Mouse (Mus musculus) brain, embryonic 14.5 days (tissue): ENCODE data around the gene Dusp28. TPM values are rescaled to one million over a fixed set of nuclear protein-coding genes. Genes with fewer than 3 reads are reported as not detected.
A peak's percentile ranks its signal among the peaks of the same experiment; 100 is the strongest.

ENCODE experiments used
- DNase-seq: peaks from one replicate; pipeline ENCODE4 v3.0.0-alpha.2; 2011; ENCODE audit warnings: low read depth
- CTCF ChIP-seq: fragments of 200-500 bp; IDR thresholded peaks from 2 replicates; pipeline ENCODE4 v1.5.1; 2012; ENCODE audit warnings: inconsistent platforms, mild to moderate bottlenecking, moderate library complexity, borderline replicate concordance; ENCODE audit not compliant: insufficient read depth, insufficient read length; ENCODE audit errors: extremely low read depth
- POLR2A ChIP-seq: fragments of 200-500 bp; IDR thresholded peaks from 2 replicates; pipeline ENCODE4 v1.6.1; 2012; ENCODE audit warnings: mild to moderate bottlenecking, inconsistent platforms, borderline replicate concordance; ENCODE audit not compliant: poor library complexity, insufficient read depth, insufficient read length, severe bottlenecking; ENCODE audit errors: extremely low read depth
- polyA plus RNA-seq: library from polyadenylated mRNA; depleted of rRNA; stranded (reverse); fragments of >200 nt; gene quantifications from 2 replicates; pipeline ENCODE4 v1.2.3, GENCODE M21; 2012

Dusp28 gene
- polyA plus RNA-seq, 1 experiment, result 18.6 TPM

GRCm38 (mm10) chr1:92908664-92909063, 1.9 kb downstream of the Dusp28 start:
- no peak for TF ChIP-seq POLR2A
- no peak for TF ChIP-seq CTCF
- no peak for DNase-seq

GRCm38 (mm10) chr1:92909068-92909467, 2.3 kb downstream of the Dusp28 start:
- DNase-seq, result peak; percentile 53

GRCm38 (mm10) chr1:92910239-92910885, 3.6 kb downstream of the Dusp28 start, which contains the start of gene Rnpepl1:
TSS of gene Rnpepl1 (plus strand) at chr1:92910783.
- DNase-seq, result peak; percentile 85
- TF ChIP-seq POLR2A (peak; percentile 70), CTCF (peak; percentile 69)

More at GRCm38 (mm10) chr1:92909068-92909467, 2.3 kb downstream of the Dusp28 start:
- TF ChIP-seq POLR2A, result no peak
- peak; percentile 52; the same call in 1 of the 2 replicates for TF ChIP-seq CTCF

- TF ChIP-seq POLR2A (no peak), CTCF (no peak)
- peak; percentile 76 for DNase-seq
Observed at GRCm38 (mm10) chr1:92910925-92911720, 4.3 kb downstream of the Dusp28 start.

- TF ChIP-seq CTCF (no peak), POLR2A (no peak)
- DNase-seq, result peak; percentile 30
Observed at GRCm38 (mm10) chr1:92911721-92912138, 4.9 kb downstream of the Dusp28 start.

GRCm38 (mm10) chr1:92912286-92912685, 5.5 kb downstream of the Dusp28 start:
- DNase-seq, result no peak
- TF ChIP-seq CTCF (peak; percentile 34; the same call in 1 of the 2 replicates), POLR2A (no peak)

GRCm38 (mm10) chr1:92914239-92914638, 7.5 kb downstream of the Dusp28 start:
- no peak for DNase-seq
- TF ChIP-seq CTCF, result no peak
- no peak for TF ChIP-seq POLR2A

GRCm38 (mm10) chr1:92914993-92915392, 8.2 kb downstream of the Dusp28 start:
- TF ChIP-seq POLR2A (no peak), CTCF (no peak)
- no peak for DNase-seq

GRCm38 (mm10) chr1:92916725-92917124, 9.9 kb downstream of the Dusp28 start:
- TF ChIP-seq CTCF (no peak), POLR2A (no peak)
- DNase-seq, result no peak

GRCm38 (mm10) chr1:92919151-92919550, 12.4 kb downstream of the Dusp28 start:
- TF ChIP-seq CTCF (no peak), POLR2A (no peak)
- no peak for DNase-seq

GRCm38 (mm10) chr1:92919775-92920174, 13.0 kb downstream of the Dusp28 start:
- DNase-seq, result no peak
- TF ChIP-seq POLR2A, result no peak
- no peak for TF ChIP-seq CTCF
